Mouse (Mus musculus) erythroblast, embryonic 14.5 days (primary cell): Measurements from ENCODE around the gene Frs2. TPM values are rescaled to one million over a fixed set of nuclear protein-coding genes. Genes with fewer than 3 reads are reported as not detected.

Experiments used
- H3K27me3 ChIP-seq: 2 replicates; pipeline ENCODE4 v1.6.1; 2012; ENCODE audit warnings: inconsistent platforms; ENCODE audit not compliant: control insufficient read depth
- H3K36me3 ChIP-seq: 2 replicates; pipeline ENCODE4 v1.6.1; 2012; ENCODE audit warnings: mild to moderate bottlenecking, inconsistent platforms; ENCODE audit not compliant: control insufficient read depth
- H3K4me1 ChIP-seq: 2 replicates; pipeline ENCODE4 v1.6.1; 2012; ENCODE audit warnings: inconsistent platforms; ENCODE audit not compliant: control insufficient read depth
- H3K4me3 ChIP-seq: replicated peaks from 2 replicates; pipeline ENCODE3; 2012; ENCODE audit warnings: moderate library complexity, mild to moderate bottlenecking, inconsistent platforms
- H3K9me3 ChIP-seq: 2 replicates; pipeline ENCODE4 v1.6.1; 2012; ENCODE audit warnings: low read length, inconsistent platforms, mixed read lengths; ENCODE audit not compliant: control insufficient read depth
- GATA1 ChIP-seq: IDR thresholded peaks from 2 replicates; pipeline ENCODE4 v1.6.1; 2012; ENCODE audit warnings: low read length, inconsistent platforms, mixed read lengths
- TAL1 ChIP-seq: IDR thresholded peaks from 3 replicates; pipeline ENCODE4 v1.6.1; 2012; ENCODE audit warnings: low read length, inconsistent platforms, mixed read lengths
- polyA plus RNA-seq: library from polyadenylated mRNA; stranded (reverse); fragments of >175 nt; gene quantifications from 2 replicates; pipeline ENCODE4 v1.2.3, GENCODE M21; 2012

Frs2 gene
- polyA plus RNA-seq, 1 experiment: 0.26 TPM

DNA sequence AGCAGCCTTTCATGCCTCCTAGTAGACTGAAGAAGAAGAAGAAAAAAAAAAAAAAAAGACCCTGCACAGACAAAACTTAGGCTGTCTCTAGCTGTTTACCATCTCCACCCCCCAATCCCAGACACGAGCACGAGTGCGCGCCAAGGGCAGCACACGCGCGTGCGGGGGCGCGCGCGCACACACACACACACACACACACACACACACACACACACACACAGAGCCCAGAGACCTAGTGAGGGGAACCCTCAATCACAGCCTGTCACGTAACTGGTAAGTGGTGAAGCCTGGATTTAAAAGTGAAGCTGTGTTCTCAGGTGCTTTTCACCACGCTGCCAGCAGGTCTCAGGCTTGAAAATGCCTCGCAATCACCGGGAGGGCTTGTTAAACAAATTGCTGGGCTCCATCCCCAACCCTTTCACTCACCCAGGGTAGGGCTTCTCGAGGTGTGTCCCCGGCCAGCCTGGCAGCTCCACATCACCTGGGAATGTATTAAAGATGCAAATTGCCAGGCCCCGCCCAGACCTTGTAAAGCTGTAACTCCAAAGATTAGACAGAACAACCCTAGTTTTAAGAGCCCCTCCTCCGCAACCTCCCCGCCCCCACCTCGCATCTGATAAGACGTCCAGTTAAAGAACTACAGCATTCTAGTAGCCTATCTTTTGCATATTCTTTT lies 1.7 kb upstream of the Frs2 start:
- Histone ChIP-seq H3K4me3 (peak overlapping the region; percentile 92), H3K9me3 (no peaks in the 10 kb centered on the region), H3K4me1 (peaks cover 56% of the 10 kb centered on the region), H3K27me3 (no peaks in the 10 kb centered on the region), H3K36me3 (peaks cover 2% of the 10 kb centered on the region; the same call in 1 of the 2 replicates)
- TF ChIP-seq GATA1 (peak; percentile 87), TAL1 (peak; percentile 24; the same call in 1 of the 3 replicates)

DNA sequence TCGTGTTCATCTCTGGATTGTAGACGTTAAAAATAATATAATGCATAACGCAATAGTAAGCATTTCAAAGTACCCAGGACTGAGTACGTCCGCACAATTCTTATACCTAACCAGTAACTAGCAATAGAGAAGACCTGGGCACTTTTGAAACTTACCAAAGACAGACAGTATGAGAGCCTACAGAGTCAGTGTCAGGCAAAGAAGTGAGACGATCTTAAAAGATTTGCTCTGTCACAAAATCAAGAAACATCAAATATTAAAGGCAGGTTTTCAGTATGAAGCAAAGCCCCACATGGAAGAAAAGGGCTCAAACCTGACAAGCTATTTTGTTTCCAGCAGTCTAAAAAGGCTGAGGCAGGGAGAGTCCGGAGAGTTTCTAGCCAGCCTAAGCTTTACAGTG lies 907 bp upstream of the Frs2 start:
- Histone ChIP-seq H3K36me3 (peaks cover 9% of the 10 kb centered on the region), H3K27me3 (no peaks in the 10 kb centered on the region), H3K4me3 (peak overlapping the region; percentile 92), H3K9me3 (no peaks in the 10 kb centered on the region), H3K4me1 (peaks cover 63% of the 10 kb centered on the region)
- TF ChIP-seq TAL1 (no peak), GATA1 (no peak)

DNA sequence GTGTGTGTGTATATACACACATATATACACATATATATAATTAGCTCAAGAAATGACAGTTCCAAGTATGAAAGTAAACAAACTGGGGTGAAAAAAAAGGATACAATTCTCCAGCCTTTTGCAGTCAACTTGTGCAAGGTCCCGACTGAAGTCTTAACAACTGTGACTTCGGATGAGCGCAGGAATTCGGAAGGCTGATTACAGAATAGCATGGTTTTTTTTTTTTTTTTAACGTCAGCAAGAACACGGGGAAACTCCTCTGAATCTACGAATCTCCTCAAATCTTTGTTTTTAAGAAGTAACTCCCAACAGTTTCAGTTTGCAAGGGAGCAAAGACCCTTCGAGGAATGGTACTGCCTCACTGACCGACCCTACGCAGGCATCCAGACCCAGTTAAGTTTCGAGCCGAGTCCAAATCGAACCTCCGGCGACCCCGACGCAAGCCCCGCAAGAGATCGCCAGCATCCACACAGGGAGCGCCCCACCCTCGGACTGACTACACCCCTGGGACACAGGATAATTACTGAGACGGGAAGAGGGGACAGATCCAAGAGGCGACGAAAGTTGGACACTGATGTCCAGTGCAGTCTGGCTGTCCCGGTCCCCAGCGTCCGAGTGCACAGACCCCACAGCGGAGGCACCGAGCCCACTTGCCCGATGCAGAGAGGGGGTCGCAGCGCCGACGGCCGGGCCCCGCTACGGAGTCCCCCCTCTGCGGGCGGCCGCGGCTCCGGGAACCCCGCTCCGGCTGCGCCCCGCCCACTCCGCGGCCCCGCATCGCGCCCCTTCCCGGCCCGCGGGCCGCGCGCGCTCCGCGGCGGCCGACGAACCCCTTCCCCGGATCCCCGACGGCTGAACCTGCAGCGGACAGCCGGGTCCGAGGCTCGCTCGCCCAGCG lies 622 bp downstream of the Frs2 start:
- no peak for TF ChIP-seq TAL1
- TF ChIP-seq GATA1: no peak
- Histone ChIP-seq H3K27me3 (no peaks in the 10 kb centered on the region), H3K36me3 (peaks cover 22% of the 10 kb centered on the region), H3K4me1 (peaks cover 74% of the 10 kb centered on the region), H3K4me3 (peak overlapping the region; percentile 92), H3K9me3 (no peaks in the 10 kb centered on the region)

- TF ChIP-seq TAL1 (no peak), GATA1 (no peak)
- Histone ChIP-seq H3K4me1 (peaks cover 74% of the 10 kb centered on the region), H3K27me3 (no peaks in the 10 kb centered on the region), H3K4me3 (peak overlapping the region; percentile 92), H3K36me3 (peaks cover 27% of the 10 kb centered on the region), H3K9me3 (no peaks in the 10 kb centered on the region)
Observed at GRCm38 (mm10) chr10:117146421-117146820, 1.9 kb downstream of the Frs2 start.

DNA sequence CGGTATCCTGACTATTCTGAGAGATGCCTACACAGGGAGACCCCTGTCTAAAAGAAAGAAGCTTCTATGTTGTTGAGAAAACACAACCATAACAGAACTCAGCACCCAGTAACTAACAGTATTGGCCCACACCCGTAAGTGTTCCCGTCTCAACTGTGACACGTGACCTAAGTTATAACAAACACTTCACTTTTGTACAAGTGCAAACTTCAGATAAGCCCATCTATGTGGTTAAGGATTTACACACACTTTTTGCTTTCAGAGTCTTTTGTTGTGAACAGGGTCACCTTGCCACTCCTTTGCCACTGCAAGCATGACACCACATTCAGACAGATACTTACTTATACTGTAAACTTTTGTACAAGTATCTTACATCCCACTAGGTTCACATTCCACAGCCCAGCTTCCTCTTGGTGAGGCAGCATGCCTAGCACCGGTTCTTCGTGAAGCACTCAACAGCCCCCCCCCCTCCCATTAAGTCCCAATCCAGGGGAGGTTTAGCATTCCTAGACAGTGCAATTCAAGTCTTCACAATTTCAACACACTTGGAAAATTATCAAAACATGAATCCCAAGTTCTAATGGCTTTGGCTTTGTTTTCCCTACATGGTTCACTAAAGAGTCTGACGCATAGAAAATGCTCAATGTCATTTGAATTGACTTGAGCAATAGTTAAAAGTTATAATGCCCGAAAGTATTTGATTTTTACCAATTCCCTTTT lies 2.6 kb downstream of the Frs2 start:
- no peak for TF ChIP-seq TAL1
- no peak for TF ChIP-seq GATA1
- peaks cover 75% of the 10 kb centered on the region for H3K4me1 ChIP-seq
- H3K4me3 ChIP-seq: peak overlapping the region; percentile 92
- H3K27me3 ChIP-seq: no peaks in the 10 kb centered on the region
- H3K36me3 ChIP-seq: peaks cover 34% of the 10 kb centered on the region
- H3K9me3 ChIP-seq: no peaks in the 10 kb centered on the region

GRCm38 (mm10) chr10:117144628-117145027 lies 3.7 kb downstream of the Frs2 start:
- Histone ChIP-seq H3K4me1 (peaks cover 69% of the 10 kb centered on the region), H3K4me3 (peak overlapping the region; percentile 2), H3K9me3 (no peaks in the 10 kb centered on the region), H3K36me3 (peaks cover 36% of the 10 kb centered on the region), H3K27me3 (no peaks in the 10 kb centered on the region)
- TF ChIP-seq TAL1 (no peak), GATA1 (no peak)

GRCm38 (mm10) chr10:117144071-117144470 lies 4.3 kb downstream of the Frs2 start:
- Histone ChIP-seq H3K4me1 (peaks cover 69% of the 10 kb centered on the region), H3K4me3 (no peak overlapping the region), H3K27me3 (no peaks in the 10 kb centered on the region), H3K36me3 (peaks cover 41% of the 10 kb centered on the region), H3K9me3 (no peaks in the 10 kb centered on the region)
- TF ChIP-seq TAL1: no peak
- TF ChIP-seq GATA1: no peak

DNA sequence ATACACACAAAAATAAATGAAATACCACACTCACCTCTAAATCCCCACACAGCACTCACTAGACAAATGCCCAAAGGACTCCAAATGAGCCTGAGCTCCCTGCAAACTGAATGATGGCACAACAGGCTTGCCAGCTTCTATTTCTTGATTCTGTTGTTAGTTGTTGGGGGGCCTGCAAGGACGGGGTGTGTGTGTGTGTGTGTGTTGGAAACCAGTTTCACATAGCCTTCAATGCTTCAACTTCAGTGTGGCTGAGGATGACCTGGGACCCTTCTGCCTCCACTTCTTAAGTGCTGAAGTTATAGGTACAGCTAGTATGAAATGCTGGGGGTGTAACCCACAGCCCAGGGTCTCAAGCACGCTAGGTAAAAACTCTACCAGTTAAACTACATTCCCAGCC lies 5.0 kb downstream of the Frs2 start:
- peaks cover 67% of the 10 kb centered on the region for H3K4me1 ChIP-seq

More for the DNA sequence above, 5.0 kb downstream of the Frs2 start:
- TF ChIP-seq TAL1: no peak
- peaks cover 42% of the 10 kb centered on the region for H3K36me3 ChIP-seq
- H3K27me3 ChIP-seq: no peaks in the 10 kb centered on the region
- no peak overlapping the region for H3K4me3 ChIP-seq
- no peaks in the 10 kb centered on the region for H3K9me3 ChIP-seq
